Mouse (Mus musculus) bone marrow, adult 2 months (tissue): ENCODE measurements around the gene Adamts6. TPM values are rescaled to one million over a fixed set of nuclear protein-coding genes. Genes with fewer than 3 reads are reported as not detected.

Experiments used
- H3K27ac ChIP-seq: fragments of 200-500 bp; 2 replicates; pipeline ENCODE4 v1.5.1; 2012; ENCODE audit warnings: low read depth, mild to moderate bottlenecking, control low read depth, inconsistent platforms, low read length; ENCODE audit not compliant: control insufficient read depth, poor library complexity, insufficient read depth
- H3K4me1 ChIP-seq: fragments of 200-500 bp; 2 replicates; pipeline ENCODE4 v1.6.1; 2011; ENCODE audit warnings: low read length; ENCODE audit not compliant: control insufficient read depth, insufficient read depth
- H3K4me3 ChIP-seq: fragments of 200-500 bp; replicated peaks from 2 replicates; pipeline ENCODE3; 2011; ENCODE audit warnings: mild to moderate bottlenecking, low read depth, low read length, control low read depth; ENCODE audit not compliant: control insufficient read depth
- CTCF ChIP-seq: fragments of 200-500 bp; IDR thresholded peaks from 2 replicates; pipeline ENCODE4 v1.5.1; 2011; ENCODE audit warnings: low read length, control low read depth; ENCODE audit not compliant: control insufficient read depth, insufficient read depth
- POLR2A ChIP-seq: fragments of 200-500 bp; IDR thresholded peaks from 2 replicates; pipeline ENCODE4 v1.6.1; 2011; ENCODE audit warnings: low read depth, mild to moderate bottlenecking, control low read depth, low read length, borderline replicate concordance; ENCODE audit not compliant: control insufficient read depth
- WGBS: fragments of 180-500 bp; shearing (Covaris S2); methylation state at CpG from one replicate; pipeline ENCODE4 v1.1.7; 2018; 5-methylcytosine and 5-hydroxymethylcytosine counted together
- polyA plus RNA-seq: library from polyadenylated mRNA; stranded (reverse); fragments of >200 nt; gene quantifications from 2 replicates; pipeline ENCODE4 v1.2.4, GENCODE M21; 2011; ENCODE audit warnings: low replicate concordance; ENCODE audit not compliant: missing spikeins, insufficient read depth, insufficient read length

Adamts6 gene
- polyA plus RNA-seq, 1 experiment = 1.4 TPM

DNA sequence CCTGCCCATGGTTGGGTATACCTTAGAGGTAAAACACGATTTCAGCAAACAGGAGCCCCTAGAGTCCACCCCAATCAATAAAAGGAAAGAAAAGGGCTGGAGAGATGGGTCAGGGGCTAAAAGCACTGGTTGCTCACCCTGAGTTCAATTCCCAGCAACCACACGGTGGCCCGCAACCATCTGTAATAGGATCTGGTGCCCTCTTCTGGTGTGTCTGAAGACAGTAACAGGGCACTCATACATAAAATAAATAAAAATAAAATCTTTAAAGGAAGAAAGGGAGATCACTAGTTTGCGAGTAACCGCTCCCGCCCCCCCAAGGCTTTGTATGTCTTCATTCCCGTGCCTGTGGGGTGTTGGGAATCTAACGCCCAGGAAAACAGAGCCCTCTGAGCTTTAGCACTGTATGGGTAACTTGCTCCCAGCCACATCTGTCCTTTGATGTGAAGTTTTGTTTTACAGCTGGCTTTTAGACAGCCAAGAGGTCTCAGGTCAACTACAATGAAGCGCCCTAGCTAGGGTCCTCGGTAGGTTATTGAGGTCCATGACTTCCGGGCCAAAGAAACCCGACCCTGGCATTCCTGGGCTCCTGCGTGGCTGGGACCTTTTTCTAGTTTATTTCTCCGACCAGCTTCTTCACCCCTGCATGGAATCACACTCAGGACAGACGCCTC lies 230.1 kb downstream of the Adamts6 start:
- TF ChIP-seq CTCF (no peak), POLR2A (no peak)
- WGBS = 83% methylated on average over 15 of the region's 15 CpGs
- Histone ChIP-seq H3K4me1 (no peaks in the 10 kb centered on the region), H3K4me3 (no peak overlapping the region), H3K27ac (no peak overlapping the region)

GRCm38 (mm10) chr13:104518312-104519005 lies 230.8 kb downstream of the Adamts6 start:
- TF ChIP-seq POLR2A (no peak), CTCF (no peak)
- H3K4me1 ChIP-seq = no peaks in the 10 kb centered on the region
- H3K4me3 ChIP-seq = no peak overlapping the region
- WGBS = 86% methylated on average over 19 of the region's 19 CpGs
- no peak overlapping the region for H3K27ac ChIP-seq

GRCm38 (mm10) chr13:104519006-104519695 lies 231.5 kb downstream of the Adamts6 start:
- Histone ChIP-seq H3K27ac (no peak overlapping the region), H3K4me1 (no peaks in the 10 kb centered on the region), H3K4me3 (no peak overlapping the region)
- TF ChIP-seq CTCF = no peak
- TF ChIP-seq POLR2A = no peak
- WGBS = 84% methylated on average over 14 of the region's 14 CpGs

DNA sequence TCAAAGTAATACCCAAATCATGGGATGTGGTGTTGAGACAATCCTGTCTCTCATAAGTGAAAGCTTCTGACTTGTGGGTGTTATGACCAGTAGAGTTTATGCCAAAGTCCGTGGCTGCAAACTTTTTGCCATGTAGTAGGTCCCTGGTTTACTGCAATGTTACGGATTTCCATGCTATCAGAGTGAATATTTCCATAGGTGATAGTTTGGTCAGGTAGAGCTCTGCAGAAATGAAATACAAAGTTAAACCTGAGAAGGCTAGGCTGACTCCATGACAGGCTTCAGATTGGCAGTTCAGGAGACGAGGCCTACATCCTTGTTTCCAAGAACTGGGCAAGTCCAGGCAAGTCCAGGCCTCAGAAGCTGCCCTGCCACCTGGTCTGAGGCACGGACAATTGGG lies 232.3 kb downstream of the Adamts6 start:
- WGBS = 77% methylated on average over 4 of the region's 4 CpGs
- no peak overlapping the region for H3K4me3 ChIP-seq
- TF ChIP-seq CTCF = no peak

GRCm38 (mm10) chr13:104520461-104520860 lies 232.8 kb downstream of the Adamts6 start:
- no peak overlapping the region for H3K27ac ChIP-seq
- TF ChIP-seq POLR2A (no peak), CTCF (no peak)
- WGBS = 76% methylated on average over 3 of the region's 3 CpGs
- H3K4me1 ChIP-seq = no peaks in the 10 kb centered on the region
- H3K4me3 ChIP-seq = no peak overlapping the region

More for the DNA sequence above, 232.3 kb downstream of the Adamts6 start:
- Histone ChIP-seq H3K4me1 (no peaks in the 10 kb centered on the region), H3K27ac (no peak overlapping the region)

DNA sequence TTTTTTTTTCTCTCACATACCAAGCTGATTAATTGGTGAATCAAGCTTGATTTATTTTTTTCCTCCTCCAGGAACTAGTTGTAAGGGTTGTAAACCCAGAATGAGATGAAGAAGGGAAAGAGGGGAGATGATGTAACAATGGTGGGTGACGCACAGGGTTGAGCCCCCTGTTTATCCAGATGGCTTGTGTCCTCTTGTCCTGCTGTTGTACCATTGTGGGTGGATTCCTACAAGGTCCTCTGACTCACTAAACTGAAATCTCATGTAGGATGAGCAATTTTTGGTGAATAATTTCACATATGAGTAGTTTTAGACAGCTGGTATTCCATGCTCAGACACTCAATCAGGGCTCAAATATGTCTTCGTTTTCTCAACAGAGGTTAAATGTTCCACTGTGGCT lies 233.9 kb downstream of the Adamts6 start:
- H3K4me1 ChIP-seq = no peaks in the 10 kb centered on the region
- 79% methylated on average over 2 of the region's 2 CpGs for WGBS
- no peak overlapping the region for H3K27ac ChIP-seq
- no peak overlapping the region for H3K4me3 ChIP-seq
- no peak for TF ChIP-seq POLR2A
- TF ChIP-seq CTCF = no peak

- no peak overlapping the region for H3K4me3 ChIP-seq
- 85% methylated on average over 4 of the region's 4 CpGs for WGBS
- no peaks in the 10 kb centered on the region for H3K4me1 ChIP-seq
- TF ChIP-seq POLR2A = no peak
- TF ChIP-seq CTCF = no peak
- H3K27ac ChIP-seq = no peak overlapping the region
Measured at GRCm38 (mm10) chr13:104525656-104526055, 238.0 kb downstream of the Adamts6 start.

- Histone ChIP-seq H3K4me1 (no peaks in the 10 kb centered on the region), H3K4me3 (no peak overlapping the region), H3K27ac (no peak overlapping the region)
- TF ChIP-seq POLR2A (no peak), CTCF (no peak)
Measured at GRCm38 (mm10) chr13:104529238-104529637, 241.6 kb downstream of the Adamts6 start.
